ENCODE assay signal across 13 mouse cellular contexts in genomic region chr11:111104422-111104821, GRCm38 (mm10). TPM values are rescaled to one million over a fixed set of nuclear protein-coding genes. Genes with fewer than 3 reads are reported as not detected.
"Had no signal": no experiment of that assay in that cellular context is flagged by ENCODE, and none has a peak within 500 bp of the region (broad histone marks: within the 10 kb centered on the region; RNA-seq: fewer than 3 reads in every experiment).

No protein-coding gene starts in this region.

- ATAC-seq: liver, embryonic 12.5 days; midbrain, embryonic 16.5 days had no signal

- DNase-seq: lung, adult 18-20 months; lung, embryonic 14.5 days; lung, postnatal 10 days; lung, postnatal 4 days; midbrain, embryonic 14.5 days; retina, postnatal 1 day; spleen, adult 18-20 months; thymus, adult 2 months; thymus, postnatal 25 days; thymus, postnatal 4 days had no signal

RNA-seq across cellular contexts. Expression of gene Kcnj2, which starts 38.5 kb away (rescaled TPM):
- total RNA-seq: megakaryocyte-erythroid progenitor cell, adult 5-6 weeks had no signal
